26 mouse cellular contexts compared by ENCODE assay signal in genomic region chr8:127309363-127309762, GRCm38 (mm10).
DNase-seq lines count a peak whose midpoint lies in the region; ATAC-seq and TF ChIP-seq lines count a peak whose summit lies in the region.
"Had no signal": no experiment of that assay in that cellular context is flagged by ENCODE, and none has a peak within 500 bp of the region (broad histone marks: within the 10 kb centered on the region; RNA-seq: fewer than 3 reads in every experiment).

No protein-coding gene starts in this region.

- H3K79me3 ChIP-seq in C2C12 (ENCODE audit: low read depth), result no peaks in the 10 kb centered on the region

- WGBS in lung, postnatal 0 days, result 73% methylated on average over 1 of the region's 1 CpGs
- WGBS in intestine, embryonic 16.5 days, result 62% methylated on average over 1 of the region's 1 CpGs

- no peaks in the 10 kb centered on the region for H3K79me2 ChIP-seq in C2C12 (ENCODE audit: control insufficient read depth, insufficient read depth)

- H3K4me3 ChIP-seq in lung, postnatal 0 days (ENCODE audit: low read depth, low read length), result no peak overlapping the region
- H3K4me3 ChIP-seq in C2C12 (ENCODE audit: insufficient read depth, poor library complexity, severe bottlenecking), result no peak overlapping the region
- H3K4me3 ChIP-seq in intestine, embryonic 16.5 days (ENCODE audit: low read length), result no peak overlapping the region
- H3K4me3 ChIP-seq: embryonic facial prominence, embryonic 12.5 days; heart, embryonic 15.5 days; hindbrain, embryonic 13.5 days; layer of hippocampus, adult 2 months; lung, embryonic 15.5 days; midbrain, embryonic 10.5 days; myocyte had no signal

- H3K4me2 ChIP-seq in lung, postnatal 0 days (replicated peaks; ENCODE audit: low read depth, low read length), result no peak overlapping the region
- H3K4me2 ChIP-seq in intestine, embryonic 16.5 days (ENCODE audit: low read depth, low read length), result no peak overlapping the region
- H3K4me2 ChIP-seq: embryonic facial prominence, embryonic 12.5 days; heart, embryonic 15.5 days; hindbrain, embryonic 13.5 days; liver, embryonic 11.5 days; lung, embryonic 15.5 days had no signal

- H3ac ChIP-seq in C2C12 (ENCODE audit: control insufficient read depth, insufficient read length, low read depth), result no peak overlapping the region

- no peak for TF ChIP-seq EP300 in lung, postnatal 0 days (IDR thresholded peaks at IDR 0.05)

- no peaks in the 10 kb centered on the region for H3K4me1 ChIP-seq in lung, postnatal 0 days (ENCODE audit: insufficient read depth, low read depth, low read length)
- H3K4me1 ChIP-seq in intestine, embryonic 16.5 days (ENCODE audit: control insufficient read depth, insufficient read depth, low read length), result no peaks in the 10 kb centered on the region
- H3K4me1 ChIP-seq: lung, embryonic 15.5 days; midbrain, embryonic 10.5 days had no signal

- no peak; the same call in 1 of the 2 replicates for ATAC-seq in lung, postnatal 0 days
- ATAC-seq in intestine, embryonic 16.5 days, result peak; percentile 90
- ATAC-seq: forebrain, postnatal 0 days; midbrain, embryonic 16.5 days had no signal

- peak; percentile 26 for DNase-seq in lung, postnatal 0 days (ENCODE audit: low spot score)
- no peak for DNase-seq in lung, postnatal 14 days
- DNase-seq in spleen, adult 12 weeks (ENCODE audit: low spot score), result no peak
- DNase-seq in adrenal gland, postnatal 36 days, result no peak
- no peak for DNase-seq in frontal cortex, postnatal 10 days (ENCODE audit: low spot score in 2 of 2)
- DNase-seq: adrenal gland, postnatal 25 days; cerebellum, adult 11 months; cerebellum, postnatal 25 days; forebrain, postnatal 0 days; heart, postnatal 36 days; kidney, postnatal 25 days; retina, postnatal 1 day; right cerebral cortex, postnatal 25 days; thymus, adult 2 months; thymus, postnatal 4 days had no signal

- no peaks in the 10 kb centered on the region for H3K36me3 ChIP-seq in lung, postnatal 0 days (ENCODE audit: insufficient read depth, low read length)
- H3K36me3 ChIP-seq in C2C12 (ENCODE audit: control insufficient read depth, insufficient read depth), result no peaks in the 10 kb centered on the region
- no peaks in the 10 kb centered on the region for H3K36me3 ChIP-seq in intestine, embryonic 16.5 days (ENCODE audit: control insufficient read depth, insufficient read depth, low read length)
- H3K36me3 ChIP-seq: embryonic facial prominence, embryonic 12.5 days; heart, embryonic 15.5 days; hindbrain, embryonic 13.5 days; lung, embryonic 15.5 days; midbrain, embryonic 10.5 days had no signal

- H3K9ac ChIP-seq in lung, postnatal 0 days (replicated peaks; ENCODE audit: low read depth), result no peak overlapping the region
- no peak overlapping the region for H3K9ac ChIP-seq in intestine, embryonic 16.5 days (ENCODE audit: low read depth, low read length)
- H3K9ac ChIP-seq: embryonic facial prominence, embryonic 12.5 days; forebrain, postnatal 0 days; heart, embryonic 15.5 days; hindbrain, embryonic 13.5 days; lung, embryonic 15.5 days had no signal

- H3K9me3 ChIP-seq in lung, postnatal 0 days (ENCODE audit: low read length), result no peaks in the 10 kb centered on the region
- H3K9me3 ChIP-seq in intestine, embryonic 16.5 days (ENCODE audit: control insufficient read depth, low read length), result no peaks in the 10 kb centered on the region
- H3K9me3 ChIP-seq: embryonic facial prominence, embryonic 12.5 days; heart, embryonic 15.5 days; hindbrain, embryonic 13.5 days; lung, embryonic 15.5 days; midbrain, embryonic 10.5 days had no signal

- no peak overlapping the region for H3K27ac ChIP-seq in lung, postnatal 0 days (ENCODE audit: low read length)
- no peak overlapping the region for H3K27ac ChIP-seq in intestine, embryonic 16.5 days (ENCODE audit: low read length)
- H3K27ac ChIP-seq: embryonic facial prominence, embryonic 12.5 days; heart, embryonic 15.5 days; layer of hippocampus, adult 2 months; lung, embryonic 15.5 days; midbrain, embryonic 10.5 days had no signal

- no peak for TF ChIP-seq CTCF in lung, postnatal 0 days (IDR thresholded peaks at IDR 0.05)
- TF ChIP-seq CTCF in C2C12 (IDR thresholded peaks at IDR 0.05; ENCODE audit: control insufficient read depth, insufficient read depth, insufficient read length), result no peak

- H3K27me3 ChIP-seq in lung, postnatal 0 days (replicated peaks; ENCODE audit: insufficient read depth, low read length), result no peaks in the 10 kb centered on the region
- no peaks in the 10 kb centered on the region for H3K27me3 ChIP-seq in C2C12 (ENCODE audit: control insufficient read depth, insufficient read depth, insufficient read length)
- H3K27me3 ChIP-seq in intestine, embryonic 16.5 days (replicated peaks; ENCODE audit: control insufficient read depth, insufficient read depth, low read length), result no peaks in the 10 kb centered on the region
- H3K27me3 ChIP-seq: embryonic facial prominence, embryonic 12.5 days; heart, embryonic 15.5 days; hindbrain, embryonic 13.5 days; lung, embryonic 15.5 days had no signal

TF ChIP-seq in C2C12, 6 proteins besides CTCF, POLR2A, EP300 and RAD21:
- TF ChIP-seq FOSL1 (IDR thresholded peaks at IDR 0.05; ENCODE audit: insufficient read depth, low read length, poor library complexity, severe bottlenecking) (peak; percentile 59), MYOD1 (IDR thresholded peaks at IDR 0.05; ENCODE audit: control insufficient read depth, insufficient read length, low read depth) (no peak)
TF ChIP-seq in C2C12: peak in this region for 1.
